Mouse (Mus musculus) myocyte (in vitro differentiated cells): ENCODE data around the gene Dtwd1. TPM values are rescaled to one million over a fixed set of nuclear protein-coding genes. Genes with fewer than 3 reads are reported as not detected.

ENCODE experiments used
- H3K27me3 ChIP-seq: one replicate; pipeline ENCODE4 v1.6.1; 2011; ENCODE audit not compliant: control insufficient read depth, insufficient read depth, insufficient read length
- H3K36me3 ChIP-seq: one replicate; pipeline ENCODE4 v1.6.1; 2011; ENCODE audit not compliant: control insufficient read depth, insufficient read depth
- H3K4me2 ChIP-seq: one replicate; pipeline ENCODE4 v1.6.1; 2011; ENCODE audit warnings: low read depth, control low read depth
- H3K4me3 ChIP-seq: one replicate; pipeline ENCODE4 v1.5.1; 2011; ENCODE audit warnings: mild to moderate bottlenecking, control low read depth, moderate library complexity
- H3K79me2 ChIP-seq: one replicate; pipeline ENCODE4 v1.6.1; 2011; ENCODE audit not compliant: control insufficient read depth, insufficient read depth
- H3ac ChIP-seq: one replicate; pipeline ENCODE4 v1.6.1; 2011; ENCODE audit not compliant: control insufficient read depth, insufficient read length
- CEBPB ChIP-seq: IDR thresholded peaks from 2 replicates; pipeline ENCODE4 v1.6.1; 2011; ENCODE audit warnings: mild to moderate bottlenecking, moderate library complexity; ENCODE audit not compliant: poor library complexity, insufficient read depth, severe bottlenecking
- E2F4 ChIP-seq: IDR thresholded peaks from one replicate; pipeline ENCODE4 v1.6.1; 2011; ENCODE audit warnings: mild to moderate bottlenecking, control low read depth, moderate library complexity; ENCODE audit not compliant: insufficient read depth
- MAX ChIP-seq: IDR thresholded peaks from one replicate; pipeline ENCODE4 v1.6.1; 2011; ENCODE audit warnings: low read depth, mild to moderate bottlenecking, control low read depth
- MYOD1 ChIP-seq, 3 experiments: IDR thresholded peaks; one replicate each; pipeline ENCODE4 v1.6.1; 2011; ENCODE audit warnings: control low read depth in 2 of 3, low read depth in 2 of 3, mild to moderate bottlenecking in 2 of 3, moderate library complexity in 1 of 3; ENCODE audit not compliant: insufficient read length in 2 of 3, control insufficient read depth in 1 of 3
- MYOG ChIP-seq, 3 experiments: IDR thresholded peaks; one replicate each; pipeline ENCODE4 v1.6.1; 2011; ENCODE audit warnings: control low read depth in 2 of 3, low read depth in 2 of 3, mild to moderate bottlenecking in 2 of 3; ENCODE audit not compliant: insufficient read length in 2 of 3, control insufficient read depth in 1 of 3, insufficient read depth in 1 of 3
- POLR2A ChIP-seq: IDR thresholded peaks from one replicate; pipeline ENCODE4 v1.6.1; 2011; ENCODE audit warnings: low read depth, mild to moderate bottlenecking, control low read depth, moderate library complexity; ENCODE audit not compliant: insufficient read length
- POLR2AphosphoS2 ChIP-seq: IDR thresholded peaks from one replicate; pipeline ENCODE4 v1.6.1; 2011; ENCODE audit warnings: low read depth, control low read depth; ENCODE audit not compliant: insufficient read length
- REST ChIP-seq: IDR thresholded peaks from one replicate; pipeline ENCODE4 v1.6.1; 2011; ENCODE audit warnings: mild to moderate bottlenecking, control low read depth, moderate library complexity; ENCODE audit not compliant: insufficient read depth, insufficient read length
- SRF ChIP-seq: IDR thresholded peaks from one replicate; pipeline ENCODE4 v1.6.1; 2011; ENCODE audit warnings: low read depth; ENCODE audit not compliant: control insufficient read depth, insufficient read length
- TCF12 ChIP-seq: IDR thresholded peaks from one replicate; pipeline ENCODE4 v1.6.1; 2011; ENCODE audit warnings: mild to moderate bottlenecking, control low read depth; ENCODE audit not compliant: poor library complexity, insufficient read depth, severe bottlenecking
- TCF3 ChIP-seq: IDR thresholded peaks from one replicate; pipeline ENCODE4 v1.6.1; 2011; ENCODE audit warnings: low read depth, control low read depth; ENCODE audit not compliant: insufficient read length
- USF1 ChIP-seq: IDR thresholded peaks from one replicate; pipeline ENCODE4 v1.6.1; 2011; ENCODE audit warnings: low read depth, mild to moderate bottlenecking, control low read depth, moderate library complexity
- polyA plus RNA-seq: library from polyadenylated mRNA; unstranded; fragments of >200 nt; fragmentation: generic; extraction: Trizol; gene quantifications from one replicate; pipeline ENCODE4 v1.2.1, GENCODE M21; 2012; ENCODE audit warnings: missing spikeins

The Dtwd1 gene
- polyA plus RNA-seq, 1 experiment, result 10.0 TPM

DNA sequence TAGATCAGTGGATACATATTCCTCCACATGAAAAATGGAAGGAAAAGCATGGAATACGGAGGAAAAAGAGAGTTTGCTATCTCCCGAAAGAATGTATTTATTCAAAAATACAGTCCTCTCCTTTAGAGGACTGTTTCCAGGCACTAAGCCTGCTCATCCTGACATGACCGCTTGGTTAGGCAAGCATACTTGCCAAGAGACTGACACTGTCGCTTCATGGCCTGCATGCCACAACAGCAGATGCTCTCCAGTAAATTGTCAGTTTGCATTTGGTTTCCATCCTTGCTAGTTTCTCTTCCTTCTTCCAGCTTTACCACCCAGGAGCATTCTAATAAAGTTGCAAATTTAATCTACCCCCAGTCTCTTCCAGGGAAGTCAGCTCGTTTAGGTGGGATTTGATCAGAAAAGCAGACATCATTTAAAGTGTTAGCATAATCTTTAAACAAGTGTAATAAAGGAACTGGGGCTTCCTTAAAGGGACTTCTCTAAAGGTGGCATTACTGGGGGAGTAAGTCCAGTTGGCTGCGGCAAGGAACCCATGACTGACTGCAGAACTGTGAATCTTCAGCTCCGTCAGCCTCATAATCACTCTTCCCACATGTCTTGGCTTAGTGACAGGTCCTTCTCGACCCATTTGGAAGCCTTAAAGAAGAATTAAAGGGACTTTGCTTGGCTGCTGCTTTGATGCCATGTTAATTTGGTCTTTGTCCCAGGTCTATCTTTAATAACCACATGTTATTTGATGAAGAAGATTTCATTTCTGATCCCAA lies 15.1 kb downstream of the Dtwd1 start:
- H3K27me3 ChIP-seq, result no peaks in the 10 kb centered on the region
- H3K4me2 ChIP-seq, result no peak overlapping the region
- no peaks in the 10 kb centered on the region for H3K79me2 ChIP-seq
- peaks cover 10% of the 10 kb centered on the region for H3K36me3 ChIP-seq
- H3K4me3 ChIP-seq, result no peak overlapping the region
- H3ac ChIP-seq, result no peak overlapping the region
- no peak for TF ChIP-seq MYOG (IDR thresholded peaks at IDR 0.05; ENCODE audit: control insufficient read depth in 1 of 3, insufficient read depth in 1 of 3, insufficient read length in 2 of 3, low read depth in 2 of 3)
- no peak for TF ChIP-seq USF1
- no peak for TF ChIP-seq TCF12
- TF ChIP-seq SRF, result no peak

DNA sequence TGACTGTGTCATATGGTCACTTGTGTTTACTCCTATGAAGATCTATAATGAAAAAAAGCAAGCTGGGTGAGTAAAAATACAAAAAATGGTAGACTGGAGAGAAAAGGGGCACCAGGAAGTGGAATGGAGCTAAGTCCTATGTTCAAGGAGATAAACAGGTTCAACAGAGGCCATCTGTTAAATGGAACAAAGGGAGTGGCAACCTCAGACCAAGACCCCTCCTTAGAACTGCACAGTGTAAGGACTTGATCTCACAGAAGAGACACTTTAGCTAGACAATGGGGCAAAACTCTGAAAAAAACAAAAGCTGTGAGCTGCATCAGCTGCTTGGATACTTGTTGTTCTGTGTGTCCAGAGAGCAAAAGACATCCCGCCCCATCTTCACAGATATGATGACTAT lies 19.5 kb downstream of the Dtwd1 start:
- no peak overlapping the region for H3K4me3 ChIP-seq
- no peak for TF ChIP-seq POLR2A
- TF ChIP-seq USF1, result no peak
- TF ChIP-seq TCF12, result no peak
- no peak for TF ChIP-seq TCF3
- TF ChIP-seq E2F4, result no peak
- no peak for TF ChIP-seq SRF
- TF ChIP-seq CEBPB, result no peak
- no peak for TF ChIP-seq MAX

DNA sequence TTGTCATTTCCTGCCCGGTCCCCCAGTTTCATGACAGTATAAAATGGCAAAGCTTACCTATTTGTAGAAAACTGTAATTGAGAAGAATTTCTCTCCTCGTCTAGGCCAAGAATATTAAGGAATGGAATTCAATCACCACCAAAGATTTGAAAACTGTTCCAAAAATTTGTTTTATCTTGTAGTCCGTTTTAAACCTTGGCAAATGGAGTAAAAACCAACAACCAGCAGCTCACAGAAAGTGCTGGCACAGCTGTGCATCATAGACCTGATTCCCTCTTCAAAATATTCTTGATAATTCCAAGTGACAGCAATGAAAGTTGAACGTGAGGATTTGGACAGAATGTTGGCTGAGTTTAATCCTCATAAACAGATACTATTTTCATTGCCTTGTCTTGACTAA lies 39.4 kb downstream of the Dtwd1 start:
- H3K4me2 ChIP-seq, result no peak overlapping the region
- no peaks in the 10 kb centered on the region for H3K79me2 ChIP-seq
- no peaks in the 10 kb centered on the region for H3K36me3 ChIP-seq
- H3K27me3 ChIP-seq, result no peaks in the 10 kb centered on the region
- no peak overlapping the region for H3K4me3 ChIP-seq
- TF ChIP-seq POLR2A, result no peak
- TF ChIP-seq E2F4, result no peak
- no peak for TF ChIP-seq MYOG (IDR thresholded peaks at IDR 0.05; ENCODE audit: control insufficient read depth in 1 of 3, insufficient read depth in 1 of 3, insufficient read length in 2 of 3, low read depth in 2 of 3)
- TF ChIP-seq USF1, result no peak
- no peak for TF ChIP-seq MYOD1 (IDR thresholded peaks at IDR 0.05; ENCODE audit: control insufficient read depth in 1 of 3, insufficient read length in 2 of 3, low read depth in 2 of 3)
- no peak for TF ChIP-seq SRF
- no peak for TF ChIP-seq TCF12
- TF ChIP-seq MAX, result no peak
- no peak for TF ChIP-seq REST
- TF ChIP-seq CEBPB, result no peak
- no peak for TF ChIP-seq POLR2AphosphoS2
- TF ChIP-seq TCF3, result no peak
- no peak overlapping the region for H3ac ChIP-seq

More for the DNA sequence above, 19.5 kb downstream of the Dtwd1 start:
- no peak overlapping the region for H3ac ChIP-seq
- no peaks in the 10 kb centered on the region for H3K79me2 ChIP-seq
- H3K4me2 ChIP-seq, result no peak overlapping the region
- H3K36me3 ChIP-seq, result no peaks in the 10 kb centered on the region
- peaks cover 5% of the 10 kb centered on the region for H3K27me3 ChIP-seq

DNA sequence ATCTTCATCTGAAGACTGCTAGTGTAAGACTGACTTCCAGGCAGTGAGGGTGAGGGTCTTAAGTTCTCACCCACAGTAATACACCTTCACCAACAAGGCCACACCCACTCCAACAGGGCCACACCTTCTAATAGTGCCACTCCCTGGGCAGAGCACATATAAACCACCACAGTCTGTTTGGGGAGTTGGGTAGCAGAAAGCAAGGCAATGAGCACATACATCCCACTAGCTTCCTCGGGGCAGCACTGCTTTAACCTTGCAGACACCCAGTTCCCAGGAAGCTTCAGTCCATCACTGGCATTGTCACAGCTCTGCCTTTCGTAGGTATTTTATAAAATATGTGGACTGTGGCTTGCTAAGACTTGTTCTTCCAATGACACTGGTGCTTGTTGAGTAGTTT lies 40.2 kb downstream of the Dtwd1 start:
- no peak for TF ChIP-seq TCF3
- TF ChIP-seq MYOD1 (IDR thresholded peaks at IDR 0.05; ENCODE audit: control insufficient read depth in 1 of 3, insufficient read length in 2 of 3, low read depth in 2 of 3), result no peak
- TF ChIP-seq POLR2A, result no peak
- TF ChIP-seq E2F4, result no peak
- no peak for TF ChIP-seq CEBPB
- no peak for TF ChIP-seq SRF
- TF ChIP-seq REST, result no peak
- no peak for TF ChIP-seq USF1
- no peak for TF ChIP-seq MYOG (IDR thresholded peaks at IDR 0.05; ENCODE audit: control insufficient read depth in 1 of 3, insufficient read depth in 1 of 3, insufficient read length in 2 of 3, low read depth in 2 of 3)
- TF ChIP-seq MAX, result no peak
- no peak for TF ChIP-seq POLR2AphosphoS2
- TF ChIP-seq TCF12, result no peak
- H3K4me3 ChIP-seq, result no peak overlapping the region
- no peaks in the 10 kb centered on the region for H3K79me2 ChIP-seq
- no peak overlapping the region for H3ac ChIP-seq
- H3K36me3 ChIP-seq, result no peaks in the 10 kb centered on the region
- H3K4me2 ChIP-seq, result no peak overlapping the region
- H3K27me3 ChIP-seq, result no peaks in the 10 kb centered on the region
